Mouse (Mus musculus) liver, embryonic 11.5 days (tissue): ENCODE measurements around the gene Adamts17. TPM values are rescaled to one million over a fixed set of nuclear protein-coding genes. Genes with fewer than 3 reads are reported as not detected.

Experiments used
- ATAC-seq: fragments of 200-750 bp; cut with Nextera tagmentation; replicated peaks from 2 replicates; pipeline ENCODE4 v1.8.0; 2017; ENCODE audit warnings: moderate number of reproducible peaks, mild to moderate bottlenecking, moderate TSS enrichment, moderate library complexity; ENCODE audit not compliant: low FRiP score
- DNase-seq: peaks from one replicate; pipeline ENCODE4 v3.0.0-alpha.2; 2017; ENCODE audit warnings: low spot score
- H3K27ac ChIP-seq: fragments of 300-500 bp; sonication (generic); 2 replicates; pipeline ENCODE4 v1.5.1; 2014; ENCODE audit warnings: mild to moderate bottlenecking, low read depth, low read length, control low read depth
- H3K27me3 ChIP-seq: fragments of 300-500 bp; sonication (generic); replicated peaks from 2 replicates; pipeline ENCODE4 v1.6.1; 2014; ENCODE audit warnings: low read length, mixed read lengths; ENCODE audit not compliant: control insufficient read depth, insufficient read depth
- H3K36me3 ChIP-seq: fragments of 300-500 bp; sonication (generic); 2 replicates; pipeline ENCODE4 v1.6.1; 2014; ENCODE audit warnings: mild to moderate bottlenecking, low read length, moderate library complexity, mixed read lengths; ENCODE audit not compliant: control insufficient read depth, insufficient read depth
- H3K4me1 ChIP-seq: fragments of 300-500 bp; sonication (generic); replicated peaks from 2 replicates; pipeline ENCODE4 v1.6.1; 2014; ENCODE audit warnings: low read length, mixed read lengths; ENCODE audit not compliant: control insufficient read depth, insufficient read depth
- H3K4me2 ChIP-seq: fragments of 300-500 bp; sonication (generic); 2 replicates; pipeline ENCODE4 v1.6.1; 2014; ENCODE audit warnings: mild to moderate bottlenecking, control low read depth, moderate library complexity
- H3K4me3 ChIP-seq: fragments of 300-500 bp; sonication (generic); 2 replicates; pipeline ENCODE4 v1.5.1; 2014; ENCODE audit warnings: low read depth, low read length, control low read depth
- H3K9ac ChIP-seq: fragments of 300-500 bp; sonication (generic); 2 replicates; pipeline ENCODE4 v1.6.1; 2014; ENCODE audit warnings: low read depth, low read length, control low read depth
- H3K9me3 ChIP-seq: fragments of 300-500 bp; sonication (generic); 2 replicates; pipeline ENCODE4 v1.6.1; 2016; ENCODE audit warnings: low read length, inconsistent platforms, mixed read lengths; ENCODE audit not compliant: control insufficient read depth
- WGBS: fragments of 180-500 bp; shearing (Covaris S2); extraction: QIAGEN DNeasy Blood & Tissue Kit; methylation state at CpG from one replicate; pipeline ENCODE4 v1.1.7; 2014; 5-methylcytosine and 5-hydroxymethylcytosine counted together
- polyA plus RNA-seq: library from polyadenylated mRNA; unstranded; fragments of >200 nt; fragmentation: Nextera tagmentation; extraction: Ambion mirVana; gene quantifications from 2 replicates; pipeline ENCODE4 v1.2.1, GENCODE M21; 2014

Gene Adamts17
- polyA plus RNA-seq, 1 experiment from 2014 or later = 1.5 TPM

DNA sequence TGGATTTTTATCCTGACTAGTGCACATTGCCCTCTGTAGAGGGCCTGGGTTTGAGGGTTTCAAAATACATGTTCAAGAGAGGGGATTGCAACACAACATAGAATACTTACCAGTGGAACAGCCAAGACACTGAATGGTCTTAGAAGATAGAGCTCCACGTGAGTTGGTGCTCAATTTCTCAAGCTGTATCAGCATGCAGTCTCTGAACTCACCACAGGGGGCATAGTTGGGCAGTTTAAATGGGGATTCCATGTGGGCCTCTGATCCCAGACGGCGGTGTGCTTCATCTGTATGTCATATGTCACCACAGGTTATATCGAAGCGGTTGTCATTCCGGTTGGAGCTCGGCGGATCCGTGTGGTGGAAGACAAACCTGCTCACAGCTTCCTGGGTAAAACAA, 222.2 kb downstream of the Adamts17 start:
- H3K9ac ChIP-seq = no peak overlapping the region
- no peak for ATAC-seq
- 82% methylated on average over 9 of the region's 9 CpGs for WGBS
- DNase-seq = no peak
- H3K27me3 ChIP-seq = no peaks in the 10 kb centered on the region
- H3K36me3 ChIP-seq = no peaks in the 10 kb centered on the region
- H3K27ac ChIP-seq = no peak overlapping the region
- no peak overlapping the region for H3K4me3 ChIP-seq
- H3K4me1 ChIP-seq = no peaks in the 10 kb centered on the region
- H3K4me2 ChIP-seq = no peak overlapping the region
- no peaks in the 10 kb centered on the region for H3K9me3 ChIP-seq

DNA sequence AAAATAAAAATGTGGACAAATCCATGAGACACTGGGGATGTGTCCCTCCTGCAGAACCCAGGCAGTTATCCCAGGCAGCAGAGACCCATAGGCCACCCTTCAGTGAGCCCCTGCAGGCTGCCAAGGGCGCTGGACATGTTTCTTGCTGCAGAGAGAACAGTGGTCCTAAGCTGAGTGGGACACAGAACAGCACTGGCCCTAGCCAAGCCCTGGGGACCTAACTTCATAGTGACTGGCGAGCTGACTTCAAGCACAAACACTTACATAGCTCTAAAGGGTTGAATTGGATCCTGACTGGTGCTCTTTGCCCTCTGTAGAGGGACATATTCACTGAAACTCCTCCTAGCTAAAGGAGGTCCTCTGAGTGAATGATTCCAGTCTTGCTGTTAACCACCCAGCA, 223.0 kb downstream of the Adamts17 start:
- WGBS = 81% methylated on average over 2 of the region's 2 CpGs
- no peak for ATAC-seq
- Histone ChIP-seq H3K27ac (no peak overlapping the region), H3K9ac (no peak overlapping the region), H3K4me1 (no peaks in the 10 kb centered on the region), H3K4me3 (no peak overlapping the region), H3K36me3 (no peaks in the 10 kb centered on the region), H3K27me3 (no peaks in the 10 kb centered on the region), H3K4me2 (no peak overlapping the region), H3K9me3 (no peaks in the 10 kb centered on the region)
- DNase-seq = no peak

DNA sequence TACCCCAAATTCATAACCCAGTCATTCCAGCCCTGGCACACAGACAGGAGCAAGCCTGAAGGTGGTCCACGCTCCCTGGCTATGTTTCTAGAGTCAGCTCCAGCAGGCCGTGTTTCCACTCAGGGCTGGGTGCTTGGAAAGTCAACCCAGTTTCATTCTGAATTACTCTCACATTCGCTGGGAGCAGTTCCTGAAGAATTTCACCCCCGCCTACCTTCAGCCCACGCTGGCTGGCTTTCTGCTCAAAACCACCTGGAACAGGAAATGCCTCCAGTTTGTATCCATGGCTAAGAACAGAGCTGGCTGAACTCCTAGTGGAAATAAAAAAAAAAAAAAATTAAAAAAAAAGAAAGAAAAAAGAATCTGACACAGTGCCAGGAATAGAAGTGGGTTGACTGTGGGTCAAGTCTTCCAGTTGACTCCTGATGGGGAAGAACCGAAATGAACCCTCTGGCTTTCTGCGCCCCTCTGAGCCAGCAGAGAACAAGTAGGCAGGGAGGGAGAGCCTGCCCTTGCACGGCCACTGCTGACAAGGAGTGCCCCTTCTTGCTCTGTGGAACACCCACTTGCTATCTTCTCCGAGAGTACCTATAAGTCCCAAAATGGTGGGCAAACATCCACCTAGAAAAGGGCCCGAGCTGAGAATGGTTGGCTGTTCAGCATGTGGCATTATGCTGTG, 225.2 kb downstream of the Adamts17 start:
- H3K4me2 ChIP-seq = no peak overlapping the region
- DNase-seq (no peak), ATAC-seq (no peak)
- H3K4me1 ChIP-seq = no peaks in the 10 kb centered on the region
- H3K9ac ChIP-seq = no peak overlapping the region
- H3K27me3 ChIP-seq = no peaks in the 10 kb centered on the region
- WGBS = 79% methylated on average over 10 of the region's 10 CpGs
- no peaks in the 10 kb centered on the region for H3K36me3 ChIP-seq
- no peak overlapping the region for H3K27ac ChIP-seq
- no peak overlapping the region for H3K4me3 ChIP-seq
- no peaks in the 10 kb centered on the region for H3K9me3 ChIP-seq

DNA sequence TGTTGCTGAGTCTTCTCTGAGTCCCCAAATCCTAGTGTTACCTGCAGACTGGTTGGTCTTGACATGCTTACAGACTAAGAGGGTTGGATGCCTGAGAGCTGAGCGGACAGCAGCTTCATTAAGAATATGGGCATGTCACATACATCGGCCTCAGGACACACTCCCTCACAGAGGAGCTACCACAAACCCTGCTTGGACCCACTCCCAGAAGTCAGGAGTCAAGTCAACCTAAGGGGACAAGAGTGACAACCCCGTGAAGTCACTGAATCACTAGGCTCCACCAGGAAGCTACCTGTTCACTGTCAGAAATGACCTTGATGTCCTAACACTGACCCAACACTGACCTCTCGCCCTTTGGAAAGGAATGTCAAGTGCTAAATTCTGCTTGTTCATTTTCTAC, 226.1 kb downstream of the Adamts17 start:
- H3K27me3 ChIP-seq = no peaks in the 10 kb centered on the region
- WGBS = 84% methylated on average over 4 of the region's 4 CpGs
- no peak overlapping the region for H3K27ac ChIP-seq
- H3K4me2 ChIP-seq = no peak overlapping the region
- ATAC-seq = no peak
- H3K9me3 ChIP-seq = no peaks in the 10 kb centered on the region
- no peak overlapping the region for H3K4me3 ChIP-seq
- no peaks in the 10 kb centered on the region for H3K36me3 ChIP-seq
- no peaks in the 10 kb centered on the region for H3K4me1 ChIP-seq
- no peak for DNase-seq
- H3K9ac ChIP-seq = no peak overlapping the region

DNA sequence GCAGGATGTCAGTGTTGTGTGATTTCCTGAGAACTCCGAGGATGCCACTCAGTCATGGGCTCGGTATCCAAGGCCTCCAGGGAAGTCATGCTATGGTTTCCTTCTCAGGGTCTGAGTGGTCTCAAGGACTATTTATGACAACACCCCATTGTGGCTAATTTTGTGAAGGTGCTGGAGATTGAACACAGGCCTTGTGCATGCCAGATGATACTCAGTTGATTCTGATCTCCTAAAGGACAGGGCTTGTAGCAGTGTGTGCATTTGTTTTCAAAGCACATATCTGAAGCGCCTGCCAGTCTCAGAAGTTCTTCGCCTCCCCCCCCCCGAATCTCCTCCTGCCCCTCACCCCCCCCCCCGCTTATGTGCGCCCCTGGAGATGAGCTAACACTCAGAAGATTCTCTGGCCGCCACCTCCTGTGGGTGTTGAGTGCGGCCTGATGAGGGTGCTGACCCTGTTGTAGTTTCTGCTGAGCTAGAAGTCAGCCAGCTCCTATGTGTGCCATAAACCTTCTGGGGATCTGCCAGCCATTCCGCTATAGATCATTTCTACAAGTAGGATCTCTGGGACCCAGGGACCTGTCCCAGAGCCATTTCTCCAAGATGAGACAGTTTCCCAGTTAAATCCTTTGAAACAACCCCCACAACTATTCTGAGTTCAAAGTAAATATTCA, 232.6 kb downstream of the Adamts17 start:
- no peak overlapping the region for H3K27ac ChIP-seq
- H3K4me1 ChIP-seq = no peaks in the 10 kb centered on the region
- no peaks in the 10 kb centered on the region for H3K9me3 ChIP-seq
- no peak for DNase-seq
- no peak for ATAC-seq
- H3K4me2 ChIP-seq = no peak overlapping the region
- H3K4me3 ChIP-seq = no peak overlapping the region
- H3K27me3 ChIP-seq = no peaks in the 10 kb centered on the region
- H3K9ac ChIP-seq = no peak overlapping the region
- H3K36me3 ChIP-seq = no peaks in the 10 kb centered on the region
- WGBS = 76% methylated on average over 10 of the region's 10 CpGs

DNA sequence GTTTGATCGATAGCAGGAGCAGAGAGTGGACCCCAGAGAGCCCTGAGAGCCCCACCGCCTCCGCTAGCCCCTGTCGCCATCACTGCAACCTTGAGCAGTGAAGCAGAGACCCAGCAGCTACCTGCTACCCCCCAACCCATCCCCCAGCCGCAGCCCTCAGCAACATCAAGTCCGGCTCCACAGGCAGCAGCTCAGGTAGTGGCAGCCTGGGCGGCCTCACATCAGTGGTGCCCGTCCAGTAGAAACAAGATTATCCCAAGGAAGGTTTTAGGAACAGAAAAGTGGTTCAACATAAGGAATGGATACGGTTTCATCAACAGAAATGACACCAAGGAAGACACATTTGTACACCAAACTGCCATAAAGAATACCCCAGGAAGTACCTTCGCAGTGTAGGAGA, 243.2 kb downstream of the Adamts17 start:
- H3K4me3 ChIP-seq = no peak overlapping the region
- H3K9me3 ChIP-seq = no peaks in the 10 kb centered on the region
- no peak for DNase-seq
- WGBS = 85% methylated on average over 10 of the region's 10 CpGs
- no peak overlapping the region for H3K9ac ChIP-seq
- no peaks in the 10 kb centered on the region for H3K27me3 ChIP-seq
- no peaks in the 10 kb centered on the region for H3K4me1 ChIP-seq
- H3K27ac ChIP-seq = no peak overlapping the region
- ATAC-seq = no peak
- no peaks in the 10 kb centered on the region for H3K36me3 ChIP-seq
- no peak overlapping the region for H3K4me2 ChIP-seq

DNA sequence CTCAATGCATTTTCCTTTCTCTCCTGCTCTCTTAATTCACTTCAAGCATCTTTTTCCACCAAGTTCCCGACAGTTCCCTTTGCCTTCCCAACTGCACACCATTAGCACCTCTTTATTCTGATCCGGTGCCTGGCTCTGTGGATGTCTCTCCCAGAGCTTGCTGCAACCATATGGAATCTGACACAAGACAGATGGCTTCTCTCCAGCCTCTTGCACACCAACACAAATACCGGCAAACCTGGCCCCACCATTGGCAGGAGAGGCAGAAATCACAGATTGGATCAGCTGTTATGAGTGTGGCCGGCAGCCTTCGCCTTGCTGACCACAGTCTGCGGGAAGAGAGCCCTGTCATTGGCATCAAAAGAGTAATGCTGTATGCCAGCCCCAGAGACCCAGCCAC, 248.2 kb downstream of the Adamts17 start:
- Histone ChIP-seq H3K9ac (no peak overlapping the region), H3K4me3 (no peak overlapping the region), H3K4me2 (no peak overlapping the region), H3K27ac (no peak overlapping the region), H3K27me3 (no peaks in the 10 kb centered on the region), H3K9me3 (no peaks in the 10 kb centered on the region), H3K4me1 (no peaks in the 10 kb centered on the region), H3K36me3 (no peaks in the 10 kb centered on the region)
- no peak for ATAC-seq
- DNase-seq = no peak
- 67% methylated on average over 6 of the region's 6 CpGs for WGBS

DNA sequence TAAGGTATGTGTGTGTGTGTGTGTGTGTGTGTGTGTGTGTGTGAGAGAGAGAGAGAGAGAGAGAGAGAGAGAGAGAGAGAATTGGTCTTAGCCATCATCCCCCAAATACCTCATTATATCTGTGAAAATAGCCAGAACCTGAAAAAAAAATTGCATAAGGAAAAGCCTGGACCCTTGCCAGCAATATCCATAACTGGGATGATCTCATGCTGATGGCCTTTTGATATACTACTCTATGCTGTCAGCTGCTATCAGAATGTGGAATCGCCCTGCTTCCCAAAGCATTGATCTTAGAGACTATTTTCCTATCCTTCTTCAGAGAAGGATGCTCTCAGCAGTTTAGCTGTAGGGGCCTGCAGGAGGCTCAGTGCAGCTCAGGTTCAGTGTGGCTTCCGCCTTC, 257.6 kb downstream of the Adamts17 start:
- Histone ChIP-seq H3K36me3 (no peaks in the 10 kb centered on the region), H3K27me3 (no peaks in the 10 kb centered on the region), H3K9ac (no peak overlapping the region), H3K4me2 (no peak overlapping the region), H3K4me3 (no peak overlapping the region), H3K9me3 (no peaks in the 10 kb centered on the region), H3K4me1 (no peaks in the 10 kb centered on the region), H3K27ac (no peak overlapping the region)
- ATAC-seq (no peak), DNase-seq (no peak)
- 80% methylated on average over 2 of the region's 2 CpGs for WGBS

DNA sequence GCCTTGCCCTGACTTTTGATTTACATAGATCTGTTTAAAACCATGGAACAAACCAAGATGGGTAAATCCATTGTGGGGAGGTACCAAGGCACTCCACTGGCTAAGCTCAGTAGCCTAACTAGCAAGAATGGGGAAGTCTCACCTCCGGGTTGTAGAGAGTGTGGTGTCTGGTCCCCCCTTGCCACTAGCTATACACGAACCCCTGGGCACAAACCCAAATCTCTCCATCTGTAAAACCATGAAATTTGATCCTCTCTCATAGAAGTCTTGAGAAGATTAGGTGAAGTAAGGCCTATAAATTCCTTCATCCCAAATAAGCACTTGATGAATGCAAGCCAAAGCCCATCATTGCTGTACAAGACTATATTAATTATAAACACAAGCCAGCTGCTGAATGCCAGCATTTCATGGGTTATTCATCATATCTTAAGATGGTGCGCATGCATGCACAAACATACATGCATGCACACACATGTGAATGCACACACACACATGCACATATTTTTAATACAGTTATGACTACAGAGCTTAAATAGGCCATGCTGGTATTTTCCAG, 262.0 kb downstream of the Adamts17 start:
- no peak overlapping the region for H3K4me2 ChIP-seq
- no peak overlapping the region for H3K9ac ChIP-seq
- H3K4me3 ChIP-seq = no peak overlapping the region
- H3K27me3 ChIP-seq = no peaks in the 10 kb centered on the region
- 69% methylated on average over 3 of the region's 3 CpGs for WGBS
- ATAC-seq (no peak), DNase-seq (no peak)
- no peaks in the 10 kb centered on the region for H3K9me3 ChIP-seq
- H3K4me1 ChIP-seq = no peaks in the 10 kb centered on the region
- no peak overlapping the region for H3K27ac ChIP-seq
- no peaks in the 10 kb centered on the region for H3K36me3 ChIP-seq
